Mouse (Mus musculus) limb, embryonic 13.5 days (tissue): ENCODE data around the gene Fam183b. TPM values are rescaled to one million over a fixed set of nuclear protein-coding genes. Genes with fewer than 3 reads are reported as not detected.
A peak's percentile ranks its signal among the peaks of the same experiment; 100 is the strongest.
"Not testable (repeated sequence)": the region's sequence is repeated elsewhere in the genome, so short reads cannot be mapped to it uniquely, and the experiment has no call there.

Experiments used
- ATAC-seq: fragments of 200-750 bp; cut with Nextera tagmentation; 2 replicates; pipeline ENCODE4 v1.8.0; 2017; ENCODE audit warnings: low read depth, moderate number of reproducible peaks, moderate TSS enrichment; ENCODE audit not compliant: low FRiP score
- H3K27ac ChIP-seq: fragments of 300-500 bp; sonication (generic); 2 replicates; pipeline ENCODE4 v1.5.1; 2015; ENCODE audit warnings: inconsistent platforms, mild to moderate bottlenecking, moderate library complexity
- H3K27me3 ChIP-seq: fragments of 300-500 bp; sonication (generic); 2 replicates; pipeline ENCODE4 v1.6.1; 2015; ENCODE audit warnings: mild to moderate bottlenecking, inconsistent platforms
- H3K36me3 ChIP-seq: fragments of 300-500 bp; sonication (generic); 2 replicates; pipeline ENCODE4 v1.6.1; 2015; ENCODE audit warnings: inconsistent platforms, mild to moderate bottlenecking, moderate library complexity
- H3K4me1 ChIP-seq: fragments of 300-500 bp; sonication (generic); 2 replicates; pipeline ENCODE4 v1.6.1; 2015; ENCODE audit warnings: inconsistent platforms
- H3K4me2 ChIP-seq: fragments of 300-500 bp; sonication (generic); replicated peaks from 2 replicates; pipeline ENCODE4 v1.6.1; 2015; ENCODE audit warnings: inconsistent platforms, mild to moderate bottlenecking, moderate library complexity
- H3K4me3 ChIP-seq: fragments of 300-500 bp; sonication (generic); 2 replicates; pipeline ENCODE4 v1.5.1; 2015; ENCODE audit warnings: moderate library complexity, mild to moderate bottlenecking, inconsistent platforms
- H3K9ac ChIP-seq: fragments of 300-500 bp; sonication (generic); 2 replicates; pipeline ENCODE4 v1.6.1; 2015; ENCODE audit warnings: mild to moderate bottlenecking, inconsistent platforms
- H3K9me3 ChIP-seq: fragments of 300-500 bp; sonication (generic); 2 replicates; pipeline ENCODE4 v1.6.1; 2016; ENCODE audit warnings: inconsistent platforms
- WGBS: fragments of 180-500 bp; shearing (Covaris S2); methylation state at CpG from one replicate; pipeline ENCODE4 v1.1.7; 2015; 5-methylcytosine and 5-hydroxymethylcytosine counted together
- polyA plus RNA-seq: library from polyadenylated mRNA; unstranded; fragments of >200 nt; fragmentation: Nextera tagmentation; extraction: Ambion mirVana; gene quantifications from 2 replicates; pipeline ENCODE4 v1.2.1, GENCODE M21; 2015

The Fam183b gene
- polyA plus RNA-seq, result not detected in 2 replicates

DNA sequence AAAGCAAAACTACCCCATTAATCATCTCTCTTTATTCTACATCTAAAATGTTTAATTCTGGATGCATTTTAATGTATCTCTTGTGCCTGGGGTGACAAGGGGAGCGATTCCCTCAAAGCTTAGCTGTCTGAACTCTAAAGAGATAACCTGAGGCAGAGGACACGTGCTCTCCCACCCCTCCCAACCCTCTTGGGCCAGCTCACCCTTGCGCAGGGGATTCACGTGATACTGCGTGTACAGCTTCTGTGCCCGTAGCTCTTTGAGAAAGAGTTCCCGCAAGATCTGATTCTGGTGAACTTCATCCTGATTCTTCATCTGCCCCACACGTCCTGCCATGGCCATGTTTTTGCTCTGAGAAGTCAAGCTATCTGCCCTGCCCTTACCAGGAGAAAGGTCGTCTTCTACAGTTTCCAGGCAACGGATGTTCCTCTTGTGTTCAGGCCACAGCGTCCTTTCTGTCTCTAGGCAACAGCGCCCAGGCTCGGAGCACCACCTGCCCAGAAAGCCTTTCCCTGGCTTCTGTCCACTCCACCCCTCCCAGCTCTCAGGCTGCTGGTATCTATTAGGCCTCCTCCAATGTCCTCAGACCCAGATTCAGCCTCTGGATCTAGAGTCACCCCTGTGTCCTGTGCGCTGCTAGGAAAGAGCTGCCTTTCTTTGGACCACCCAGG lies at the start of gene Fam183b:
Gene Fam183b (minus strand): TSS at position 403 of the 671 bp plus-strand sequence.
- no peak; the same call in 1 of the 2 replicates for ATAC-seq
- no peak within 1 kb of the TSS for H3K4me2 ChIP-seq

DNA sequence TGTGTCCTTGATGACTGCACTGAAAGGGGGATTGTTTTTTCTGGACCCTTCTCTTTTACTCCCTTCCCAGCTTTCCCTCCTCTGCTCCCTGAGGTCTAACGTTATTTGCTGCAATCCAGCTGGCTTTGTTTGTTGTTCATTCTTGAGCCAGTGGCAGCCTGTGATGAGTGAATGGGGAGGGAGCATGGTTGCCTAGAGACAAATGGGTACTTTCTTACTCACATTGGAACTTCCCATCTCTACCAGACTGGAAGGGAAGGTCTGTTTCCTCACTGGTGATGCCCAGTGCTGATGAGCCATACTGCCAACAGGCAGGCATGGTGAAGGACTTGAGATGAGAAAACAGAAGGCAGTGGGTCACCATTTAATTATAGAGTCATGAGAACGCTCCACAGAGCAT lies 48.0 kb upstream of the Fam183b start:
- Histone ChIP-seq H3K9ac (no peak overlapping the region), H3K27me3 (no peaks in the 10 kb centered on the region), H3K9me3 (no peaks in the 10 kb centered on the region), H3K4me3 (no peak overlapping the region), H3K36me3 (peaks cover 51% of the 10 kb centered on the region), H3K4me1 (peaks cover 7% of the 10 kb centered on the region), H3K4me2 (no peak overlapping the region), H3K27ac (no peak overlapping the region)
- WGBS, result 79% methylated on average over 2 of the region's 2 CpGs
- no peak for ATAC-seq

More for the DNA sequence above, at the start of gene Fam183b:
- Histone ChIP-seq H3K4me1 (no peaks in the 10 kb centered on the region), H3K9ac (no peak within 1 kb of the TSS), H3K36me3 (no peaks in the 10 kb centered on the region), H3K4me3 (no peak within 1 kb of the TSS), H3K27me3 (no peaks in the 10 kb centered on the region), H3K9me3 (no peaks in the 10 kb centered on the region), H3K27ac (no peak within 1 kb of the TSS)
- 42% methylated on average over 14 of the region's 14 CpGs for WGBS

DNA sequence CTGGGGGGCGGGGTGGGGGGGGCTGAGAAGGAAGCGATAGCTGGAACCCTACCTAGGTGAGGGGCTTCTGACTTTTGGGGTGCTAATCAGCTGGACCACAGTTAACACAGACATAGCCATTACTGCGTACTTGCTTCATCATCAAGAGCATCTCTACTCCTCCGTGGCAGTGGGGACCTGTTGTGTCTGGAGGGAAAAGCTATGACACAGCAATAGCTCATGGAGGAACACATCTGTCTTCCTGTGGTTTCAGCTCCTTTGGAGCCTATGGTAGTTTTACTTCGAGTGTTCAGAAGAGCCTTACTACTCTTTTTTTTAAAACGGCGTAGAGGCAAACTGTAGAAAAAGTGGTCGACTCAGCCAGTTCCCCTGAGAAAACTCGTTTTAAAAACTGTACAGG lies 45.9 kb upstream of the Fam183b start:
- Histone ChIP-seq H3K27me3 (no peaks in the 10 kb centered on the region), H3K36me3 (peaks cover 35% of the 10 kb centered on the region), H3K4me3 (peak overlapping the region; percentile 84), H3K9ac (peak overlapping the region; percentile 87), H3K4me1 (peaks cover 7% of the 10 kb centered on the region), H3K27ac (no peak overlapping the region), H3K4me2 (peak overlapping the region; percentile 84), H3K9me3 (no peaks in the 10 kb centered on the region)
- WGBS, result 47% methylated on average over 9 of the region's 9 CpGs
- ATAC-seq, result no peak

DNA sequence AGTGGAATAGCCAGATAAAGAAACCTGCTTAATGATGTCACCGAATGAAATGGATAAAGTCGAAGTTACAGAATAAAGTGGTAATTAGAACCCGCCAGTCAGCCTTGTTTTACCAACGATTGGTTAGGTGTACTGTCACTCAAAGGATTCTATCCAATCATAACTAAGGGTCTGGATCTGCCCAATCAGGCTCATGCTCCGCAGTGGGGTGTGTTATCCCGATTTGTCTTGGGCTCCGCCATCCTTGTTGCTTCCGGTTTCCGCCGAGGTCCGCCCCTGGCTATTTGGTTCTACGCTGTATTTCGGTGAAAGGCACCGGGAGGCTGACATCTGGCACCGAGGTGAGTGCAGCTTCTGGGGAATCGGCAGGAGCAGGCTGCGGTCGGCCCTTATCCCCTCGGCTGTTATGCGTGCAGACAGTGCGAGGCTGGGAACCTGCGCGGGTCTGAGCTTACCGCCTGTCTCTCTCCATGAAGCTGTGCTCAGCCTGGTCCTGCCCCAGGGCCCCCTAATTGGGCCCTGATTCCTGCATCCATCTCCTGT lies 45.2 kb upstream of the Fam183b start, which contains the start of gene Gm12258:
Gene Gm12258 (plus strand): TSS at position 240 of the 543 bp plus-strand sequence.
- peak; percentile 100 for ATAC-seq
- Histone ChIP-seq H3K27ac (peak within 1 kb of the TSS; percentile 55; the same call in 1 of the 2 replicates), H3K9me3 (no peaks in the 10 kb centered on the region), H3K4me1 (peaks cover 7% of the 10 kb centered on the region), H3K4me3 (peak within 1 kb of the TSS; percentile 84), H3K9ac (peak within 1 kb of the TSS; percentile 87), H3K27me3 (no peaks in the 10 kb centered on the region), H3K4me2 (peak within 1 kb of the TSS; percentile 84), H3K36me3 (peaks cover 30% of the 10 kb centered on the region)
- 1% methylated on average over 24 of the region's 24 CpGs for WGBS

DNA sequence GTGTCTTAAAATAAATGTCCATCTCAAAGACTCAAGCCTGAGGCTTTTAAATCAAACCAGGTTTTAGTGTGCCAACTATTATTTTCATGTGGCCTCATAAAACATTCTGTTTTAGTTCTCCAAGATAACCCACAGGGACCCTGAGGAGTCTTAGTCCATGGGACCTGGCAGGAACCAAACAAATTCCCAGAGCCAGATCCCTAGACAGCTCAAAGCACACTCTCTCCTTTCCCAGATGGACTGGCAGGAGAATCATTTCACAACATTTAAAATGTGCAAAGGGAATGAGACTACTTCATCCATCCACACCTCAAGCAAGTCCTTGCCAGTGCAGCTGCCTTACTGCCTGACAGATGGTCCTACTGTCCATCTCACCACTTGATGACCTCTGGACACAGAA lies 37.2 kb upstream of the Fam183b start, which contains the start of gene Olfr311:
Gene Olfr311 (plus strand): TSS at position 301 of the 400 bp plus-strand sequence.
- not testable (repeated sequence) for H3K4me2 ChIP-seq, H3K27me3 ChIP-seq, H3K27ac ChIP-seq, H3K4me3 ChIP-seq, H3K9ac ChIP-seq, H3K9me3 ChIP-seq, H3K4me1 ChIP-seq, ATAC-seq, H3K36me3 ChIP-seq

GRCm38 (mm10) chr11:58832541-58832940 lies 30.8 kb upstream of the Fam183b start:
- H3K4me2 ChIP-seq, ATAC-seq: not testable (repeated sequence)
- WGBS, result 64% methylated on average over 3 of the region's 3 CpGs

GRCm38 (mm10) chr11:58829764-58830163 lies 28.0 kb upstream of the Fam183b start:
- 78% methylated on average over 3 of the region's 3 CpGs for WGBS
- no peak overlapping the region for H3K4me2 ChIP-seq

More at GRCm38 (mm10) chr11:58832541-58832940, 30.8 kb upstream of the Fam183b start:
- not testable (repeated sequence) for H3K9ac ChIP-seq, H3K36me3 ChIP-seq, H3K4me3 ChIP-seq, H3K27ac ChIP-seq, H3K9me3 ChIP-seq, H3K4me1 ChIP-seq, H3K27me3 ChIP-seq

GRCm38 (mm10) chr11:58828937-58829336 lies 27.2 kb upstream of the Fam183b start, which contains the start of gene Olfr312:
Olfr312 (plus strand) TSS chr11:58829237.
- H3K4me1 ChIP-seq, H3K4me3 ChIP-seq, H3K27ac ChIP-seq, H3K9ac ChIP-seq, ATAC-seq, H3K36me3 ChIP-seq, H3K9me3 ChIP-seq, H3K4me2 ChIP-seq, H3K27me3 ChIP-seq: not testable (repeated sequence)

More at GRCm38 (mm10) chr11:58829764-58830163, 28.0 kb upstream of the Fam183b start:
- H3K9me3 ChIP-seq, result no peaks in the 10 kb centered on the region
- no peaks in the 10 kb centered on the region for H3K27me3 ChIP-seq
- H3K4me1 ChIP-seq, result no peaks in the 10 kb centered on the region
- no peak overlapping the region for H3K27ac ChIP-seq
- H3K4me3 ChIP-seq, result no peak overlapping the region
- H3K9ac ChIP-seq, result no peak overlapping the region
- H3K36me3 ChIP-seq, result no peaks in the 10 kb centered on the region
- ATAC-seq, result no peak

DNA sequence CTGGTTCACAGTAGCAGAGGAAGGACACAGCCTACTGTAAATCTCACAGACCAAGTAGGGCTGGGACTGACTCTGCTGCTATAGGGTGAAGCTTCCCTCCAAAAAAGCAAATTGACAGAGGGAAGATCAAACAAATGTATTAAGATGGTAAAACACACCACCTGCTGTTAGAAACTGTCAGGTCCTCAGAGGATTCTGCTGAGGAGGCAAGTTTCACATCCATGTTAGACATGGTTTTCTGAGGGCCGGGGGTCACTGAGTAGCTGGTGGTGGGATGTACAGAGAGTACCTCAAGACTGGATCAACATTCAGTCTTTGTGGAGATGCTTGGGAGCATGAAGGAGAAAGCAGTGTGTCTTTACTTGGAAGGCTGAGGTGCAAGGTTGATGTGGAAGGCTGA lies 13.9 kb upstream of the Fam183b start:
- WGBS, result 71% methylated on average over 1 of the region's 1 CpGs
- no peaks in the 10 kb centered on the region for H3K36me3 ChIP-seq

GRCm38 (mm10) chr11:58814700-58815099 lies 12.9 kb upstream of the Fam183b start, which contains the start of gene Olfr313:
Olfr313 (plus strand) TSS chr11:58815000.
- H3K36me3 ChIP-seq, H3K4me2 ChIP-seq, H3K27ac ChIP-seq, H3K4me3 ChIP-seq, H3K27me3 ChIP-seq, ATAC-seq, H3K9me3 ChIP-seq, H3K4me1 ChIP-seq, H3K9ac ChIP-seq: not testable (repeated sequence)
- WGBS, result 71% methylated on average over 1 of the region's 1 CpGs

More for the DNA sequence above, 13.9 kb upstream of the Fam183b start:
- H3K4me3 ChIP-seq, result no peak overlapping the region
- H3K9ac ChIP-seq, result no peak overlapping the region
- no peaks in the 10 kb centered on the region for H3K4me1 ChIP-seq
- H3K4me2 ChIP-seq, result no peak overlapping the region
- no peak overlapping the region for H3K27ac ChIP-seq
- H3K9me3 ChIP-seq, result no peaks in the 10 kb centered on the region
- ATAC-seq, result no peak
- no peaks in the 10 kb centered on the region; the same call in 1 of the 2 replicates for H3K27me3 ChIP-seq

GRCm38 (mm10) chr11:58812001-58812400 lies 10.2 kb upstream of the Fam183b start:
- 8% methylated on average over 1 of the region's 1 CpGs for WGBS
- H3K9me3 ChIP-seq, result no peaks in the 10 kb centered on the region

DNA sequence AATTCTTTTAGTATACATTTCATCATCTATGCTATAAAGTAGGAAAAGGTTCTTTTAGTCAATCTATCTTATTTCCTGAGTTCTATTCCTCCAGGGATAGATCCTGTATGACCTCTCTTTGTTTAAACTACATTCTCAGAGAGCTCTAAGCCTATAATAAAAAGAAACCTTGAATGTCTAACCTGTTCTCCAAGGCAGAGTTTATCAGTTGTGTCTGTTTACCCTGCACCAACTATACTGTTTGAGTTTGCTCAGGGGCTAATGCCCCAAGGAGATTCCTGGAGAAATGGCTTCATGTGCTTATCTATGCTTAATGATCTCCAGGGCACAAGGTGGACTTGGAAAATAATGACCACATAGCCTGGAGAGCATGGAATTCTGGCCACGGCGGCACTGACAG lies 2.6 kb upstream of the Fam183b start:
- Histone ChIP-seq H3K36me3 (no peaks in the 10 kb centered on the region), H3K4me3 (no peak overlapping the region), H3K9ac (no peak overlapping the region), H3K4me1 (no peaks in the 10 kb centered on the region), H3K4me2 (no peak overlapping the region), H3K27ac (no peak overlapping the region), H3K27me3 (no peaks in the 10 kb centered on the region), H3K9me3 (no peaks in the 10 kb centered on the region)
- no peak for ATAC-seq
- WGBS, result 85% methylated on average over 2 of the region's 2 CpGs

More at GRCm38 (mm10) chr11:58812001-58812400, 10.2 kb upstream of the Fam183b start:
- no peak overlapping the region for H3K4me3 ChIP-seq
- H3K27ac ChIP-seq, result no peak overlapping the region
- no peaks in the 10 kb centered on the region; the same call in 1 of the 2 replicates for H3K27me3 ChIP-seq
- ATAC-seq, result no peak
- no peak overlapping the region for H3K9ac ChIP-seq
- no peaks in the 10 kb centered on the region for H3K36me3 ChIP-seq
- H3K4me1 ChIP-seq, result no peaks in the 10 kb centered on the region
- no peak overlapping the region for H3K4me2 ChIP-seq
